Mouse (Mus musculus) liver, embryonic 15.5 days (tissue): ENCODE measurements around the gene Slc44a2. TPM values are rescaled to one million over a fixed set of nuclear protein-coding genes. Genes with fewer than 3 reads are reported as not detected.

Source experiments
- ATAC-seq: fragments of 200-750 bp; cut with Nextera tagmentation; 2 replicates; pipeline ENCODE4 v1.8.0; 2017; ENCODE audit warnings: moderate number of reproducible peaks, mild to moderate bottlenecking, moderate library complexity; ENCODE audit not compliant: insufficient read depth
- H3K27ac ChIP-seq: fragments of 300-500 bp; sonication (generic); replicated peaks from 2 replicates; pipeline ENCODE4 v1.5.1; 2015; ENCODE audit warnings: mild to moderate bottlenecking, inconsistent platforms
- H3K27me3 ChIP-seq: fragments of 300-500 bp; sonication (generic); 2 replicates; pipeline ENCODE4 v1.6.1; 2015; ENCODE audit warnings: mild to moderate bottlenecking, inconsistent platforms
- H3K36me3 ChIP-seq: fragments of 300-500 bp; sonication (generic); replicated peaks from 2 replicates; pipeline ENCODE4 v1.6.1; 2015; ENCODE audit warnings: moderate library complexity, mild to moderate bottlenecking, inconsistent platforms
- H3K4me1 ChIP-seq: fragments of 300-500 bp; sonication (generic); replicated peaks from 2 replicates; pipeline ENCODE4 v1.6.1; 2015; ENCODE audit warnings: inconsistent platforms
- H3K4me2 ChIP-seq: fragments of 300-500 bp; sonication (generic); 2 replicates; pipeline ENCODE4 v1.6.1; 2015; ENCODE audit warnings: moderate library complexity, mild to moderate bottlenecking, inconsistent platforms
- H3K4me3 ChIP-seq: fragments of 300-500 bp; sonication (generic); replicated peaks from 2 replicates; pipeline ENCODE4 v1.5.1; 2015; ENCODE audit warnings: mild to moderate bottlenecking, inconsistent platforms
- H3K9ac ChIP-seq: fragments of 300-500 bp; sonication (generic); 2 replicates; pipeline ENCODE4 v1.6.1; 2015; ENCODE audit warnings: moderate library complexity, mild to moderate bottlenecking, inconsistent platforms
- H3K9me3 ChIP-seq: fragments of 300-500 bp; sonication (generic); replicated peaks from 2 replicates; pipeline ENCODE4 v1.6.1; 2016; ENCODE audit warnings: inconsistent platforms
- WGBS: fragments of 180-500 bp; shearing (Covaris S2); methylation state at CpG from one replicate; pipeline ENCODE4 v1.1.7; 2015; ENCODE audit warnings: mixed read lengths; ENCODE audit not compliant: insufficient replicate concordance; 5-methylcytosine and 5-hydroxymethylcytosine counted together
- polyA plus RNA-seq: library from polyadenylated mRNA; unstranded; fragments of >200 nt; fragmentation: Nextera tagmentation; extraction: Ambion mirVana; gene quantifications from 2 replicates; pipeline ENCODE4 v1.2.1, GENCODE M21; 2015

Gene Slc44a2
- polyA plus RNA-seq, 1 experiment from 2014 or later, result 16.7 TPM

DNA sequence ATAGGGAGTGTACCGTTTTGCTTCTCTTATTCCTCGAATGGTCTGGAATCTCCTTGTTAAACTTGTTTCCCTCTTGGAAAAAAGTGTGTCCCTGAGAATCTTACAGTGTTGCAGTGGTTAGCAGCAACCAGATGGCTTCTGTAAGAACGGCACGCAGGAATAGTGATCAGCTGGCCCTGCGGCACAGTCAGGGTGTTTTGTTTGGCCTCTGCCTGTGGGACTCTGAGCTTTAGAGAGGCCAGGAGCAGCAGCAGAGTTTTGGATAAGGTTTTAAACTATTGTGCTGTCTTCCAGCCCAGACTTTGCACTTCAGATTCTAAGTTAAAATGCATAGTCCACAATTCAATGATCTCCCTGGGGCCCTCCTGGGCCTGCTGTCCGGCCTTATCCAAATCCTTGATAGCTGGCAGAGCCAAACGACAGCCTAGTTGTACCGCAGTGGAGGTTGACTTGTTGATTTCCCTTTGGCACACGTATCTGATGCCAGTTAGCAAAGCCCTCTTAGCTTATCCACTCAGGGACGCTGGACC, 72.2 kb downstream of the Slc44a2 start:
- no peak for ATAC-seq
- Histone ChIP-seq H3K4me2 (no peak overlapping the region), H3K9me3 (no peaks in the 10 kb centered on the region), H3K4me1 (no peaks in the 10 kb centered on the region), H3K36me3 (peaks cover 91% of the 10 kb centered on the region), H3K27ac (no peak overlapping the region), H3K27me3 (no peaks in the 10 kb centered on the region), H3K4me3 (no peak overlapping the region), H3K9ac (no peak overlapping the region)
- 79% methylated on average over 10 of the region's 10 CpGs for WGBS

- H3K27me3 ChIP-seq, result no peaks in the 10 kb centered on the region
- H3K4me3 ChIP-seq, result no peak overlapping the region
- no peaks in the 10 kb centered on the region for H3K9me3 ChIP-seq
- no peaks in the 10 kb centered on the region for H3K4me1 ChIP-seq
- WGBS, result 71% methylated on average over 3 of the region's 3 CpGs
- H3K4me2 ChIP-seq, result no peak overlapping the region
- no peak overlapping the region for H3K9ac ChIP-seq
- ATAC-seq, result no peak
- H3K27ac ChIP-seq, result no peak overlapping the region
- peaks cover 95% of the 10 kb centered on the region for H3K36me3 ChIP-seq
Measured at GRCm38 (mm10) chr9:21395692-21396091, 75.2 kb downstream of the Slc44a2 start.

GRCm38 (mm10) chr9:21397170-21397569, 76.7 kb downstream of the Slc44a2 start:
- peaks cover 95% of the 10 kb centered on the region for H3K36me3 ChIP-seq

GRCm38 (mm10) chr9:21401042-21401441, 80.5 kb downstream of the Slc44a2 start:
- Histone ChIP-seq H3K9ac (no peak overlapping the region), H3K9me3 (no peaks in the 10 kb centered on the region), H3K4me2 (no peak overlapping the region), H3K4me3 (no peak overlapping the region), H3K4me1 (no peaks in the 10 kb centered on the region), H3K27me3 (no peaks in the 10 kb centered on the region), H3K36me3 (peaks cover 94% of the 10 kb centered on the region), H3K27ac (no peak overlapping the region)
- ATAC-seq, result no peak
- 83% methylated on average over 9 of the region's 9 CpGs for WGBS

More at GRCm38 (mm10) chr9:21397170-21397569, 76.7 kb downstream of the Slc44a2 start:
- no peak overlapping the region for H3K9ac ChIP-seq
- no peak overlapping the region for H3K27ac ChIP-seq
- no peak overlapping the region for H3K4me2 ChIP-seq
- H3K9me3 ChIP-seq, result no peaks in the 10 kb centered on the region
- H3K4me1 ChIP-seq, result no peaks in the 10 kb centered on the region
- no peaks in the 10 kb centered on the region for H3K27me3 ChIP-seq
- WGBS, result 81% methylated on average over 3 of the region's 3 CpGs
- H3K4me3 ChIP-seq, result no peak overlapping the region
- ATAC-seq, result no peak

- Histone ChIP-seq H3K9me3 (no peaks in the 10 kb centered on the region), H3K4me3 (no peak overlapping the region), H3K9ac (no peak overlapping the region), H3K27me3 (no peaks in the 10 kb centered on the region), H3K4me2 (no peak overlapping the region), H3K4me1 (no peaks in the 10 kb centered on the region), H3K36me3 (peaks cover 90% of the 10 kb centered on the region), H3K27ac (no peak overlapping the region)
- ATAC-seq, result no peak
- 75% methylated on average over 11 of the region's 11 CpGs for WGBS
Measured at GRCm38 (mm10) chr9:21402764-21403253, 82.3 kb downstream of the Slc44a2 start.

- no peak for ATAC-seq
- H3K4me2 ChIP-seq, result no peak overlapping the region
- H3K36me3 ChIP-seq, result peaks cover 80% of the 10 kb centered on the region
- H3K4me1 ChIP-seq, result no peaks in the 10 kb centered on the region
- no peak overlapping the region for H3K27ac ChIP-seq
- H3K27me3 ChIP-seq, result no peaks in the 10 kb centered on the region
- H3K9me3 ChIP-seq, result no peaks in the 10 kb centered on the region
- WGBS, result 82% methylated on average over 5 of the region's 5 CpGs
- H3K9ac ChIP-seq, result no peak overlapping the region
- no peak overlapping the region for H3K4me3 ChIP-seq
Measured at GRCm38 (mm10) chr9:21403745-21404144, 83.2 kb downstream of the Slc44a2 start.

Other genes with a start within 250 kb of the Slc44a2 start
- 0.18 and 0.50 TPM in 2 replicates for gene Gm49373, start 247.6 kb upstream of the Slc44a2 start, polyA plus RNA-seq
- 29.1 and 31.1 TPM in 2 replicates for gene Fdx1l, start 247.1 kb upstream of the Slc44a2 start, polyA plus RNA-seq
- gene Gm38431, start 228.7 kb upstream of the Slc44a2 start, polyA plus RNA-seq, result 1.9 and 2.4 TPM in 2 replicates
- gene Raver1, start 228.7 kb upstream of the Slc44a2 start, polyA plus RNA-seq, result 21.7 and 23.4 TPM in 2 replicates
- gene Tyk2, start 189.5 kb upstream of the Slc44a2 start, polyA plus RNA-seq, result 7.4 and 8.8 TPM in 2 replicates
- gene Cdc37, start 170.7 kb upstream of the Slc44a2 start, polyA plus RNA-seq, result 115 and 122 TPM in 2 replicates
- gene Pde4a, start 155.0 kb upstream of the Slc44a2 start, polyA plus RNA-seq, result 1.7 and 1.8 TPM in 2 replicates
- gene Keap1, start 81.3 kb upstream of the Slc44a2 start, polyA plus RNA-seq, result 27.9 and 30.5 TPM in 2 replicates
- gene S1pr5, start 72.3 kb upstream of the Slc44a2 start, polyA plus RNA-seq, result 0.06 and 0.07 TPM in 2 replicates
- 97.2 and 118 TPM in 2 replicates for gene Atg4d, start 55.4 kb upstream of the Slc44a2 start, polyA plus RNA-seq
- 6.0 and 6.7 TPM in 2 replicates for gene Kri1, start 32.7 kb upstream of the Slc44a2 start, polyA plus RNA-seq
- 129 and 144 TPM in 2 replicates for gene Cdkn2d, start 29.3 kb upstream of the Slc44a2 start, polyA plus RNA-seq
- gene Ap1m2, start 8.4 kb upstream of the Slc44a2 start, polyA plus RNA-seq, result 0.28 and 0.68 TPM in 2 replicates
- gene Ilf3, start 47.2 kb downstream of the Slc44a2 start, polyA plus RNA-seq, result 38.8 and 42.2 TPM in 2 replicates
- 17.4 and 20.0 TPM in 2 replicates for gene Qtrt1, start 91.1 kb downstream of the Slc44a2 start, polyA plus RNA-seq
- gene Dnm2, start 104.2 kb downstream of the Slc44a2 start, polyA plus RNA-seq, result 52.9 and 58.5 TPM in 2 replicates
- gene Tmed1, start 189.6 kb downstream of the Slc44a2 start, polyA plus RNA-seq, result 31.5 and 33.6 TPM in 2 replicates
- 9.5 and 10.5 TPM in 2 replicates for gene AB124611, start 205.5 kb downstream of the Slc44a2 start, polyA plus RNA-seq
- gene Carm1, start 226.2 kb downstream of the Slc44a2 start, polyA plus RNA-seq, result 18.2 and 23.1 TPM in 2 replicates